Mouse (Mus musculus): ENCODE measurements around the gene Asb16.

The Asb16 gene

DNA sequence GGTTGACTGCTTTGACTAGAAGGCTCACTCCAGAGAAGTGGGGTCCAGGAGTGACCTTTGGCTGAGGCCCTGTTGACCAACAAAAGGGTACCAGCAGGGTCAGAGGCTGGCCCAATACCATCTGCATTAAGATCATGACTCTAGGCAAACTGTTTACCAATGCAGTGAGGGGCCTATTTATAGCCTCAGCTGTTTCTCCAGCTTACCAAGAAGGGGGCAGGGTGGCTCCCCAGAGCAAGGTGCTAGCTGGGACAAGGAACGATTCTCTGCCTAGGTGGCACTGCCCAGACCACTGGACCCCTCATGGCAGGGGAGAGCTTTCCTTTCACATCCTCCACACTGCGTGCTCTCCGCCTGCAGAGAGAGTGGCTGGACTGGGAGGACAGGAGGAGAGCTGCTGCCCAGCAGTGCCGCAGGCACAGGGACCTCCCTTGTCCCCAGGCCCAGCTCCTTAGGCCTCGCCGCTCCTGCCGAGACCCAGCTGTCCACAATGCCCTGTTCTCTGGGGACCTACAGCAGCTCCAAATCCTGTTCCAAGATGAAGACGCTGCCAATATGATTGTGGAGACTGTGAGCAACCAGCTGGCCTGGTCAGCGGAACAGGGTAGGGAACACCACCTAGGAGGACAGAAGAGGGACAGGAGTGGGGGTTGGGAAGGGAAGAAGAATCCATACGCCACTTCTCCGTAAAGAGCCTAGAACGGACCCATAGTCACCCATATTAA is at the start of gene Asb16:
TSS of gene Asb16 (plus strand) at position 224 of the 725 bp plus-strand sequence.
- no peak for DNase-seq (ENCODE audit: low spot score)

- peak; percentile 97 for DNase-seq (ENCODE audit: low spot score)
These were observed 49.8 kb upstream of the Asb16 start for GRCm38 (mm10) chr11:102218783-102219182.

DNA sequence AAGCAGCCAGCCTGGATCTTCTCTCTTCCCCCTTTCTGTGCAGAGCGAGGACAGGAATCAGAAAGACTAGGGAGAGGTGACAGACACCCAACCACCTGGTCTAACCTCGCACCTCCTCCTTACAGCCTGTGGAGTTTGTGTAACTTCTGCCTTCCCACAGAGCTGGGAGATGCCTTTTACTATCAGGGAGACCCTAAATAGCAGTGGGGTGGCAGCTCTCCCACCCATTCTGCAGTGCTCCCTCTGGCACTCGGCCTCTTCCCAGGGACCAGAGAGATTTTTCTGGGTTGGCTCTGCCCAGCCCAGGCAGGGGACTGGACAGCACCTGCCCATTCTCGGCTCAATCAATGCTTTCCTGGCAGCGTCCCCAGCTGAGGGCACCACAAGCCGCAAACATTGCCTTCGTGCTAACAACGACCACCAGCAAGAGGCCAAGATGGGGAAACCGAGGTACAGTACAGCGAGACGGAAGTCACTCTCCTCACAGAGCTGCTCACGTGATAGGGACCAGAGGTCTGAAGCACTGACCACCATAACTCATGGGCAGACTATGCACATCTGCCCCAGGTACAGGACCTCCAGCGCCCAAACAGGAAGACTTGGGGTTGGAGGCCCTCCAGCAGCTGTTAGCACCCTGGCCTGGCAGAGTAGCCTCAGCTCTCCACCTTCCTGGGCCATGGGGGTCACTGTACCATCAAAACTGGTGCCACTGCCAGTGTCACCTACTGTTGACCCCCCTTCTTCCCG is 49.1 kb upstream of the Asb16 start:
- DNase-seq (ENCODE audit: low spot score), result no peak

DNA sequence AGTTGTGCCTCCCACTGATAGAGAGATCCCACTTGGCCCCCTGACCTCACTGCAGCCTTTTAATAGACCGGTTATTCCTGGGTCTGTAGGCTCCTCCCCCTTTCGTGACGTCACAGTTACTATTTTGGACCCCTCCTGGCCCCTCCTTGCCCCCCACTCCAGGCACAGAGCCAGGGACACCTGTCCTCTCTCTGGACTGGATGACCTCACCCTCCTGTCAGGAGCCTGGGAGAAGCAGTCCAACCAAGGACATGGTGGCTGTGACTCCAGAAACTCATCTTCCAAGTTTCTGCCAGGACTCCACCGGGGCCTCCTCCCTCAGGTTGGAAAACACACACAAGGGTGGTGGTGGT is 48.6 kb upstream of the Asb16 start:
- DNase-seq (ENCODE audit: low spot score), result no peak

DNA sequence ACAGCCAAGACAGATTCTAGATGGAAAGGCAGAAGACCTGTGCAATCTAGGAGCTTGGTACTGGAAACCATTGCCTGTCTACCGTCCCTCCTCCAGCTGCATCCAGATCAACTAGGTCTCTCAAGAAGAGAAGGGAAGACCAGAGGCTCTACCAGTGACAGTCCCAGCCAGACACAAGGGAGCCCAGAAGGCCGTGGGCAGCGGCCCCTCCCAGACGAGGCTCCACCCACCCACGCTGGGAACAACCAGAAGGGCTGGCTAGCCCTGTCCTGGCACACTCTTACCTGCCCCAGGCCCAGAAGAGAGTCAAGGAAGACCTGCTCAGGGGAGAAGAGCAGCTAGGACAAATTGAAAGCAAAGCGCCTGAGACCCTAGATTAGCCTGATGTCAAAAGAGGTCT is 48.1 kb upstream of the Asb16 start:
- no peak for DNase-seq (ENCODE audit: low spot score)

GRCm38 (mm10) chr11:102221243-102221953 is 47.1 kb upstream of the Asb16 start:
- DNase-seq (ENCODE audit: low spot score), result no peak

- no peak for DNase-seq (ENCODE audit: low spot score)
These were observed 46.6 kb upstream of the Asb16 start for GRCm38 (mm10) chr11:102221954-102222351.

- DNase-seq (ENCODE audit: low spot score), result peak; percentile 43
These were observed 45.4 kb upstream of the Asb16 start for GRCm38 (mm10) chr11:102223166-102223565.

DNA sequence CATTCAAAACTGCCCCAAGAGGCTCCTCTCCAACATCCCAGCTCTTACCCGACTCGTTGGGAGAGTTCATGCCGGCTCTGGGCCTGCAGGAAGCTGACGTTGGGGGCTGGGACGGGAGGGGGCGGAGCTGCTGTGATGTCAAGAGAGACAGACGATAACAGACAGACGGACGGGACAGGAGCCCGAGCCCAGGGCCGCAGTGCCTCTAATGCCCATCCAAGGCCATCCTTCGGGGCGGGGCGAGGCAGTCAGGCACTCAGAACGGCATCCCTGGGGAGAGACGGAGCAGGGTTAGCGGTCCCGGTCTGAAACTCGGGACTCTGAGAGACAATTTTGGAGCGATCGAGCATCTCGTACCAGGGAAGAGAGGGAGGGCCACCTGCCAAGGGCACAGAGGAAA is 43.9 kb upstream of the Asb16 start:
- DNase-seq (ENCODE audit: low spot score), result no peak

DNA sequence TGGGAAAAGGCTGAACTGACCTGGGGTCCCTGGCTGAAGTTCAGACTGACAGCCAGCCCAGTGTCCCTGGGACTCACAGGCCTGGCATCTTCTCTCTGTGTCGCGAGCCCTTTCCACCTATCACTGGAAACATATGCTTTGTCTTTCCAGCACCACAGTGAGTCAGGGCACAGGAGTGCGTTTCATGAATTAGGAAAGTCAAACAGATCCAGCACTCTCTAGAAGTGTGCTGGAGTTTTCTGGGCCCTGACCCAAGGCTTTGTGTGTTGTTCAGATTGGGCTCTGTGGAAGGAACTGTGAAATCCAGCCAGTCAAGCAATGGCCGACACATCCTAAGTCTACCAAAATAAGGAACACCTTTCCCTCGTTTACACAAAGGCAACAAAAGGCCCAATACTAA is 43.3 kb upstream of the Asb16 start:
- DNase-seq (ENCODE audit: low spot score), result peak; percentile 59

DNA sequence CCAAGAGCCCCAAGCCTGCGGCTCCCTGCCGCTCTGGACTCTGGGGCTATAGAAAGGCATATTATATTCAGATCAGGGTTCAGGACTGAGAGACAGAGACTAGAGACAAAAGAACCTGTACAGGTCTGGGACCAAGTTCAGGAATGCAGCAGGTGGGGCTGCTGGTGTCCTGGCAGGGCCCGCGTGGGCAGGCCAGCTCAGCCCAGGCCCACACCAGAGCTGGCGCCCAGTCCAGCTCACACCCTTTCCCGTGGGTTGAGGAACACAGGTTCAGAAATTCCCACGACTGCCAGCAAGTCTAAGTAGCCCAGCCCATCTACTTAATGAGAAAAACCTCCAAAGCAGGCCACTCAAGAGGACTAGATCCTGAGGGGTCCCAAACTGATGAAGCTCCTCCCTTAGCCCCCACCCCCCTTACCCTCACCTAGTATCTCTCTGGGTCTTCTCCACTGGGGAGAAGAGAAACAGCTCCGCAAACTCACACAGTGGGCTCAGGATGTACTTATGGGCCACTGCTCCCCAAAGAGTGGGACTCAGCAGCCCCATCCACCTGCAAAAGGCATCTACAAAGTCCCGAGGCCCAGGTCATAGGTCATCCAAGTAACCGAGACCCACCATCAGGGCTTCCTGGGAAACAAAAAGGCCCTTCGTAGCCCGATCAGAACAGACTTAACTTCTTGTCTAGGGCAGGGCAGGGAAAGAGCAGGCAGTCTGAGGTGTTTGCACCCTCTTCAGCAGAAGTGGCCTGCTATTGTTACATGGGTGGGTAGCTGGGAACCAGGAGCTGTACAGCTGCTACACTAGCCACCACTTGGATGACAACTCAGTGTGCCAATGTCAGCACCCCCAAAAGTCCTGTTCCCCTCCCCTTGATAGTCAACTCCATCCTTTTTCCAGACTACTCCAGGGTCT is 42.2 kb upstream of the Asb16 start:
- DNase-seq (ENCODE audit: low spot score), result no peak

DNA sequence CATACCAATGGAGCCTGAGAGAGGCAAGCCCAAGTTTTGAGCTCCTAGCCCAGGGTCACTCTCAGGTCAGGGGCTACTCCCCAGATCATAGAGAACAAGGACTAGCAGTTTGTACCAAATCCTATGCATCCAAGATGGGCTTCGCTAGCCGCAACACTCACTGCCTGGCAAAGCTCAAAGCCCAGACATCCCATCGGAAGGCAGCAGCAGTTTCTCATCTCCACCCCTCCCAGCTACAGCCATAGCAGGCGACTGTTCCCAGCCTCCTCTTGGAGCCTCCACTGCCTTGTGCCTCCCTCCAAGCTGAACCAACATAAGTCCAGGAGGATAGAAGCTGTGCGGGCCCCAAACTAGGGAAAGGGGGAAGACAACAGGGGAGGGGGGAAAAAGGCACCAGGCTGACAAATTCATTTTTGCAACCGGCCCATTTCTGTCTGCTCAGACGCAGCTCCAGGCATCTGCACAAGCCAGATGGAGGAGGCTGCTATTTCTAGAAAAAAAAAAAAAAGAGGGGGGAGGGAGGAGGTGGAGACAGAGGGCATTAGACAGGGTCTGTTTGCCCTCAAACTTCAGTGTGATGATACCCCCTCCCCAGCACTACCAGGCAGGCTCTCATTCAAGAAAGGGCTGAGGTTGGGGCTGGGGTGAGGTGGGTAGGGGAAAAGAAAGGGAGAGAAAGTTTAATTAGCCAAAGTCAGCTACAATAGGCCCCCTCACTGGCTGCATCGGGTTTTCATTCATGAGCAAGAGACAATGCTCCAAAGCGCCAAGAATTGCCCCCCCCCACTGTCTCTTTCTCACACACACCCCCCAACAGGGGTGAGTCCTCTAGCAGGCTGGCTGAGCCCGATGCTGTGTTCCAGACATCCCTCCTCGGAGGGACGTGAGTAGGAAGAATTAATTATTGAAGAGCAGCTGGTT is 41.0 kb upstream of the Asb16 start:
- DNase-seq (ENCODE audit: low spot score), result no peak

DNA sequence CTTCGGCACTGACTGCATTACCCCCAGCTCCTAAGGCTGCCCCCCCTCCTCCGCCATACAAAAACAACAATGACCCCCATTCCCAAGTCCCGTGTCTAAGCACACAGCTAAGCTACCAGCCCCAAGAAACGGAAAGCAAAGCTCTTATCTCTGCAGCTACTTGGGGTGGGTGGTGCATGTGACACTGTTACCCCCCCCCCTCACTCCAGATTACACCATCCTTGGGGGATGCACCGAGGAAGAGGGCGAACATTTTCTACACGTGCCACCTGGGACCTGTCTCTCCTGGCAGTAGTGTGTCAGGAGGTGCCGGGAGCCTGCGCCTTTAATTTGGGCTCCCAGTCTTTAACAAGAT is 40.4 kb upstream of the Asb16 start:
- DNase-seq (ENCODE audit: low spot score), result no peak

GRCm38 (mm10) chr11:102228646-102229268 is 39.8 kb upstream of the Asb16 start:
- DNase-seq (ENCODE audit: low spot score), result no peak

- DNase-seq (ENCODE audit: low spot score), result no peak
These were observed 39.1 kb upstream of the Asb16 start for GRCm38 (mm10) chr11:102229331-102229953.

- peak; percentile 99 for DNase-seq (ENCODE audit: low spot score)
These were observed 38.4 kb upstream of the Asb16 start, which contains the start of gene Hdac5 for GRCm38 (mm10) chr11:102230006-102230741. TSS of gene Hdac5 (minus strand) at chr11:102230166.

- DNase-seq (ENCODE audit: low spot score), result no peak
These were observed 32.5 kb upstream of the Asb16 start for GRCm38 (mm10) chr11:102236022-102236421.

GRCm38 (mm10) chr11:102240636-102241035 is 27.9 kb upstream of the Asb16 start:
- DNase-seq (ENCODE audit: low spot score), result peak; percentile 68

DNA sequence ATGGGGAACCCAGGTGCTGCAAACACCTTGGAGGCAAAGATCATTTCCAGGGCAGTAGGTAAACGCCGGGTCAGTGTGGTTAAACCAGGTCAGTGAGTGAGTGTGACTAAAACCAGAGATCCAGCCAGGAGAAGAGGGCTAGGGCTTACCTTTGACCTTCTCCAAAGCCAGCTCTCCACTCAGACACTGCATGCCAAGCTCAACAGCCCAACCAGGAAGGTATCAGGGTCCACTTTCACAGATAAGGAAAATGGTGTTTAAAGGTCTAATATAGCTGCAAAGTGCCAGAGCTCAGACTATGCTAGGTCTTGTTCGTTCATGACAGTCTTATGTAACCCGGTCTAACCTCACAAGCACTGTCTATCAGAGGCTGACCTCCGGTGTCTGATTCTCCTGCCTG is 27.3 kb upstream of the Asb16 start:
- no peak for DNase-seq (ENCODE audit: low spot score)

Data from adipocyte (in vitro differentiated cells).